Mouse (Mus musculus): ENCODE measurements around the gene Nat8. TPM values are rescaled to one million over a fixed set of nuclear protein-coding genes. Genes with fewer than 3 reads are reported as not detected.
"Not testable (repeated sequence)": the region's sequence is repeated elsewhere in the genome, so short reads cannot be mapped to it uniquely, and the experiment has no call there.

Gene Nat8
- polyA plus RNA-seq, 1 experiment from 2014 or later, result 0.12 TPM

GRCm38 (mm10) chr6:85861247-85861646, 29.4 kb upstream of the Nat8 start:
- WGBS (ENCODE audit: insufficient replicate concordance), result 53% methylated on average over 3 of the region's 3 CpGs
- Histone ChIP-seq H3K36me3 (ENCODE audit: control insufficient read depth, insufficient read depth) (no peaks in the 10 kb centered on the region), H3K4me3 (ENCODE audit: low read depth, low read length) (no peak overlapping the region), H3K9me3 (replicated peaks; ENCODE audit: control insufficient read depth, low read length) (no peaks in the 10 kb centered on the region), H3K27ac (ENCODE audit: low read length) (no peak overlapping the region), H3K4me2 (ENCODE audit: low read depth, low read length) (no peak overlapping the region), H3K4me1 (ENCODE audit: control insufficient read depth, low read depth, low read length) (no peaks in the 10 kb centered on the region), H3K27me3 (ENCODE audit: control insufficient read depth, insufficient read depth, low read depth, low read length) (no peaks in the 10 kb centered on the region), H3K9ac (ENCODE audit: low read depth, low read length) (no peak overlapping the region)
- no peak for ATAC-seq (ENCODE audit: low read depth)

GRCm38 (mm10) chr6:85856194-85856678, 24.4 kb upstream of the Nat8 start:
- H3K9me3 ChIP-seq (replicated peaks; ENCODE audit: control insufficient read depth, low read length), result no peaks in the 10 kb centered on the region
- 52% methylated on average over 1 of the region's 1 CpGs for WGBS (ENCODE audit: insufficient replicate concordance)
- H3K27me3 ChIP-seq (ENCODE audit: control insufficient read depth, insufficient read depth, low read depth, low read length), result no peaks in the 10 kb centered on the region
- no peak overlapping the region for H3K9ac ChIP-seq (ENCODE audit: low read depth, low read length)
- no peaks in the 10 kb centered on the region for H3K36me3 ChIP-seq (ENCODE audit: control insufficient read depth, insufficient read depth)
- peak; percentile 47; the same call in 1 of the 2 replicates for ATAC-seq (ENCODE audit: low read depth)
- H3K4me1 ChIP-seq (ENCODE audit: control insufficient read depth, low read depth, low read length), result no peaks in the 10 kb centered on the region
- no peak overlapping the region for H3K4me3 ChIP-seq (ENCODE audit: low read depth, low read length)
- no peak overlapping the region for H3K4me2 ChIP-seq (ENCODE audit: low read depth, low read length)
- H3K27ac ChIP-seq (ENCODE audit: low read length), result no peak overlapping the region

- H3K4me2 ChIP-seq (ENCODE audit: low read depth, low read length), result no peak overlapping the region
- H3K4me1 ChIP-seq (ENCODE audit: control insufficient read depth, low read depth, low read length), result no peaks in the 10 kb centered on the region
- no peaks in the 10 kb centered on the region for H3K9me3 ChIP-seq (replicated peaks; ENCODE audit: control insufficient read depth, low read length)
- H3K27ac ChIP-seq (ENCODE audit: low read length), result no peak overlapping the region
- no peaks in the 10 kb centered on the region for H3K36me3 ChIP-seq (ENCODE audit: control insufficient read depth, insufficient read depth)
- H3K27me3 ChIP-seq (ENCODE audit: control insufficient read depth, insufficient read depth, low read depth, low read length), result no peaks in the 10 kb centered on the region
- no peak overlapping the region for H3K9ac ChIP-seq (ENCODE audit: low read depth, low read length)
- no peak for ATAC-seq (ENCODE audit: low read depth)
- 57% methylated on average over 3 of the region's 3 CpGs for WGBS (ENCODE audit: insufficient replicate concordance)
- no peak overlapping the region for H3K4me3 ChIP-seq (ENCODE audit: low read depth, low read length)
Measured at GRCm38 (mm10) chr6:85853481-85853880, 21.6 kb upstream of the Nat8 start.

- Histone ChIP-seq H3K9ac (ENCODE audit: low read depth, low read length) (no peak overlapping the region), H3K36me3 (ENCODE audit: control insufficient read depth, insufficient read depth) (no peaks in the 10 kb centered on the region), H3K27me3 (ENCODE audit: control insufficient read depth, insufficient read depth, low read depth, low read length) (no peaks in the 10 kb centered on the region), H3K4me1 (ENCODE audit: control insufficient read depth, low read depth, low read length) (no peaks in the 10 kb centered on the region), H3K9me3 (replicated peaks; ENCODE audit: control insufficient read depth, low read length) (no peaks in the 10 kb centered on the region), H3K4me2 (ENCODE audit: low read depth, low read length) (no peak overlapping the region), H3K4me3 (ENCODE audit: low read depth, low read length) (no peak overlapping the region), H3K27ac (ENCODE audit: low read length) (no peak overlapping the region)
- 43% methylated on average over 7 of the region's 7 CpGs for WGBS (ENCODE audit: insufficient replicate concordance)
- ATAC-seq (ENCODE audit: low read depth), result no peak
Measured at GRCm38 (mm10) chr6:85851062-85851773, 19.3 kb upstream of the Nat8 start.

- H3K9me3 ChIP-seq (replicated peaks; ENCODE audit: control insufficient read depth, low read length), result no peaks in the 10 kb centered on the region
- no peaks in the 10 kb centered on the region for H3K27me3 ChIP-seq (ENCODE audit: control insufficient read depth, insufficient read depth, low read depth, low read length)
- H3K4me2 ChIP-seq (ENCODE audit: low read depth, low read length), result no peak overlapping the region
- 25% methylated on average over 2 of the region's 2 CpGs for WGBS (ENCODE audit: insufficient replicate concordance)
- H3K27ac ChIP-seq (ENCODE audit: low read length), result no peak overlapping the region
- no peaks in the 10 kb centered on the region for H3K4me1 ChIP-seq (ENCODE audit: control insufficient read depth, low read depth, low read length)
- H3K36me3 ChIP-seq (ENCODE audit: control insufficient read depth, insufficient read depth), result no peaks in the 10 kb centered on the region
- H3K4me3 ChIP-seq (ENCODE audit: low read depth, low read length), result no peak overlapping the region
- H3K9ac ChIP-seq (ENCODE audit: low read depth, low read length), result no peak overlapping the region
- ATAC-seq (ENCODE audit: low read depth), result no peak; the same call in 1 of the 2 replicates
Measured at GRCm38 (mm10) chr6:85849240-85849639, 17.4 kb upstream of the Nat8 start.

GRCm38 (mm10) chr6:85848140-85848539, 16.3 kb upstream of the Nat8 start:
- no peak for ATAC-seq (ENCODE audit: low read depth)
- Histone ChIP-seq H3K9ac (ENCODE audit: low read depth, low read length) (no peak overlapping the region), H3K4me2 (ENCODE audit: low read depth, low read length) (no peak overlapping the region), H3K36me3 (ENCODE audit: control insufficient read depth, insufficient read depth) (no peaks in the 10 kb centered on the region), H3K4me3 (ENCODE audit: low read depth, low read length) (no peak overlapping the region), H3K4me1 (ENCODE audit: control insufficient read depth, low read depth, low read length) (no peaks in the 10 kb centered on the region), H3K9me3 (replicated peaks; ENCODE audit: control insufficient read depth, low read length) (no peaks in the 10 kb centered on the region), H3K27ac (ENCODE audit: low read length) (no peak overlapping the region), H3K27me3 (ENCODE audit: control insufficient read depth, insufficient read depth, low read depth, low read length) (no peaks in the 10 kb centered on the region)
- 66% methylated on average over 4 of the region's 4 CpGs for WGBS (ENCODE audit: insufficient replicate concordance)

- no peaks in the 10 kb centered on the region for H3K4me1 ChIP-seq (ENCODE audit: control insufficient read depth, low read depth, low read length)
- no peak overlapping the region for H3K4me2 ChIP-seq (ENCODE audit: low read depth, low read length)
- H3K27ac ChIP-seq (ENCODE audit: low read length), result no peak overlapping the region
- H3K9ac ChIP-seq (ENCODE audit: low read depth, low read length), result no peak overlapping the region
- WGBS (ENCODE audit: insufficient replicate concordance), result 17% methylated on average over 1 of the region's 1 CpGs
- no peak overlapping the region for H3K4me3 ChIP-seq (ENCODE audit: low read depth, low read length)
- no peak for ATAC-seq (ENCODE audit: low read depth)
- no peaks in the 10 kb centered on the region for H3K9me3 ChIP-seq (replicated peaks; ENCODE audit: control insufficient read depth, low read length)
- no peaks in the 10 kb centered on the region for H3K27me3 ChIP-seq (ENCODE audit: control insufficient read depth, insufficient read depth, low read depth, low read length)
- no peaks in the 10 kb centered on the region for H3K36me3 ChIP-seq (ENCODE audit: control insufficient read depth, insufficient read depth)
Measured at GRCm38 (mm10) chr6:85846921-85847320, 15.0 kb upstream of the Nat8 start.

GRCm38 (mm10) chr6:85843677-85844458, 12.0 kb upstream of the Nat8 start:
- 74% methylated on average over 25 of the region's 25 CpGs for WGBS (ENCODE audit: insufficient replicate concordance)
- not testable (repeated sequence) for H3K36me3 ChIP-seq (ENCODE audit: control insufficient read depth, insufficient read depth); H3K27me3 ChIP-seq (ENCODE audit: control insufficient read depth, insufficient read depth, low read depth, low read length); H3K27ac ChIP-seq (ENCODE audit: low read length); H3K9me3 ChIP-seq (replicated peaks; ENCODE audit: control insufficient read depth, low read length); H3K4me1 ChIP-seq (ENCODE audit: control insufficient read depth, low read depth, low read length); H3K9ac ChIP-seq (ENCODE audit: low read depth, low read length); H3K4me2 ChIP-seq (ENCODE audit: low read depth, low read length); ATAC-seq (ENCODE audit: low read depth); H3K4me3 ChIP-seq (ENCODE audit: low read depth, low read length)

- H3K27ac ChIP-seq (ENCODE audit: low read length), result no peak overlapping the region
- no peaks in the 10 kb centered on the region for H3K4me1 ChIP-seq (ENCODE audit: control insufficient read depth, low read depth, low read length)
- H3K36me3 ChIP-seq (ENCODE audit: control insufficient read depth, insufficient read depth), result no peaks in the 10 kb centered on the region
- H3K9ac ChIP-seq (ENCODE audit: low read depth, low read length), result no peak overlapping the region
- H3K9me3 ChIP-seq (replicated peaks; ENCODE audit: control insufficient read depth, low read length), result no peaks in the 10 kb centered on the region
- WGBS (ENCODE audit: insufficient replicate concordance), result 35% methylated on average over 4 of the region's 4 CpGs
- ATAC-seq (ENCODE audit: low read depth), result no peak
- H3K4me3 ChIP-seq (ENCODE audit: low read depth, low read length), result no peak overlapping the region
- H3K27me3 ChIP-seq (ENCODE audit: control insufficient read depth, insufficient read depth, low read depth, low read length), result no peaks in the 10 kb centered on the region
- H3K4me2 ChIP-seq (ENCODE audit: low read depth, low read length), result no peak overlapping the region
Measured at GRCm38 (mm10) chr6:85839982-85840381, 8.1 kb upstream of the Nat8 start.

Data from liver, embryonic 16.5 days (tissue).